Mouse (Mus musculus) kidney, adult 2 months (tissue): ENCODE measurements around the gene Nebl.

Experiments used
- CTCF ChIP-seq: fragments of 200-500 bp; conservative IDR thresholded peaks from 2 replicates; pipeline ENCODE4 v1.5.1; 2011; ENCODE audit warnings: low read depth, mild to moderate bottlenecking, control low read depth, low read length, moderate library complexity, mixed read lengths; ENCODE audit not compliant: insufficient read depth, insufficient read length
- POLR2A ChIP-seq: fragments of 200-500 bp; IDR thresholded peaks from one replicate; pipeline ENCODE4 v1.6.1; 2011; ENCODE audit warnings: low read depth, low read length, control low read depth

- no peak for TF ChIP-seq CTCF
- TF ChIP-seq POLR2A = no peak
Measured at GRCm38 (mm10) chr2:17389379-17389778, 341.9 kb downstream of the Nebl start.
